Mouse (Mus musculus) erythroblast, embryonic 14.5 days (primary cell): Measurements from ENCODE around the gene Lrrc8c.

ENCODE experiments used
- GATA1 ChIP-seq: IDR thresholded peaks from 2 replicates; pipeline ENCODE4 v1.6.1; 2012; ENCODE audit warnings: low read length, inconsistent platforms, mixed read lengths
- TAL1 ChIP-seq: IDR thresholded peaks from 3 replicates; pipeline ENCODE4 v1.6.1; 2012; ENCODE audit warnings: low read length, inconsistent platforms, mixed read lengths

- no peak for TF ChIP-seq GATA1
- TF ChIP-seq TAL1, result no peak
Measured at GRCm38 (mm10) chr5:105661894-105662293, 142.7 kb downstream of the Lrrc8c start.
